Mouse (Mus musculus) v-Abl transformed pro-B cells (cell line): Measurements from ENCODE around the gene Cntd1.

Experiments
- in situ Hi-C, 2 experiments: fragments of 400-800 bp; cut with MboI; formaldehyde crosslinking; loops; one replicate each; pipeline ENCODE4 v1.15.1; 2025; ENCODE audit not compliant: unreplicated experiment in 2 of 2

Gene Cntd1

GRCm38 (mm10) chr11:101280837-101281236 is 2.0 kb downstream of the Cntd1 start:
- in situ Hi-C loops, result no loop called here

GRCm38 (mm10) chr11:101282896-101283295 is 4.1 kb downstream of the Cntd1 start:
- in situ Hi-C loops, result no loop called here

GRCm38 (mm10) chr11:101283805-101284204 is 5.0 kb downstream of the Cntd1 start:
- in situ Hi-C loops, result no loop called here

- in situ Hi-C loops, result no loop called here
These were observed 8.5 kb downstream of the Cntd1 start for GRCm38 (mm10) chr11:101287306-101287705.

- in situ Hi-C loops, result no loop called here
These were observed 12.4 kb downstream of the Cntd1 start for GRCm38 (mm10) chr11:101291231-101291630.

GRCm38 (mm10) chr11:101295191-101295590 is 16.4 kb downstream of the Cntd1 start:
- in situ Hi-C loops, result no loop called here

GRCm38 (mm10) chr11:101300881-101301280 is 22.1 kb downstream of the Cntd1 start:
- in situ Hi-C loops, result loop anchor here (5.0 to 10.0 kb wide), 2 partner anchors 86 to 89 kb away; no protein-coding TSS in a partner anchor

GRCm38 (mm10) chr11:101301299-101302003 is 22.6 kb downstream of the Cntd1 start:
- in situ Hi-C loops, result loop anchor here (5.0 to 10.0 kb wide), 2 partner anchors 87 to 89 kb away; no protein-coding TSS in a partner anchor

- in situ Hi-C loops, result loop anchor here (5.0 to 10.0 kb wide), 2 partner anchors 87 to 90 kb away; no protein-coding TSS in a partner anchor
These were observed 23.4 kb downstream of the Cntd1 start, which contains the start of gene Becn1 for GRCm38 (mm10) chr11:101302004-101302798. Gene Becn1, minus strand, starts transcription at chr11:101302286.

- in situ Hi-C loops, result loop anchor here in 1 of 2 experiments (10.0 kb wide), 1 partner anchor 93 kb away; no protein-coding TSS in a partner anchor
These were observed 28.9 kb downstream of the Cntd1 start for GRCm38 (mm10) chr11:101307744-101308143.

GRCm38 (mm10) chr11:101311083-101311482 is 32.3 kb downstream of the Cntd1 start:
- in situ Hi-C loops, result no loop called here

GRCm38 (mm10) chr11:101312150-101312549 is 33.3 kb downstream of the Cntd1 start:
- in situ Hi-C loops, result no loop called here

GRCm38 (mm10) chr11:101314567-101314966 is 35.8 kb downstream of the Cntd1 start:
- in situ Hi-C loops, result no loop called here

GRCm38 (mm10) chr11:101315082-101315650 is 36.4 kb downstream of the Cntd1 start:
- in situ Hi-C loops, result no loop called here

- in situ Hi-C loops, result no loop called here
These were observed 37.1 kb downstream of the Cntd1 start, which contains the start of gene Psme3 for GRCm38 (mm10) chr11:101315665-101316500. Gene Psme3, plus strand, starts transcription at chr11:101316213.

- in situ Hi-C loops, result no loop called here
These were observed 37.7 kb downstream of the Cntd1 start for GRCm38 (mm10) chr11:101316501-101316917.

GRCm38 (mm10) chr11:101323609-101324008 is 44.8 kb downstream of the Cntd1 start:
- in situ Hi-C loops, result loop anchor here (5.0 to 10.0 kb wide), 2 partner anchors 74 to 111 kb away; no protein-coding TSS in a partner anchor

GRCm38 (mm10) chr11:101324763-101325162 is 46.0 kb downstream of the Cntd1 start, which contains the start of gene Aoc2:
Gene Aoc2, plus strand, starts transcription at chr11:101325063.
- in situ Hi-C loops, result loop anchor here (5.0 to 10.0 kb wide), 2 partner anchors 73 to 110 kb away; no protein-coding TSS in a partner anchor

GRCm38 (mm10) chr11:101325201-101325600 is 46.4 kb downstream of the Cntd1 start:
- in situ Hi-C loops, result loop anchor here in 1 of 2 experiments (10.0 kb wide), 1 partner anchor 110 kb away; no protein-coding TSS in a partner anchor

GRCm38 (mm10) chr11:101326147-101326546 is 47.3 kb downstream of the Cntd1 start:
- in situ Hi-C loops, result loop anchor here in 1 of 2 experiments (10.0 kb wide), 1 partner anchor 109 kb away; no protein-coding TSS in a partner anchor
